Mouse (Mus musculus): Measurements from ENCODE around the gene Ptpn18.

GRCm38 (mm10) chr1:34487383-34487782 is 27.8 kb downstream of the Ptpn18 start:
- TF ChIP-seq CTCF (IDR thresholded peaks at IDR 0.05; ENCODE audit: low read depth) (peak; percentile 22; the same call in 1 of the 2 replicates), EP300 (optimal IDR thresholded peaks at IDR 0.05) (no peak)
